Mouse (Mus musculus) cerebellum, adult 18-20 months (tissue): ENCODE data around the gene Arpp19.

Experiments used
- DNase-seq, 2 experiments: peaks; one replicate each; pipeline ENCODE4 v3.0.0; 2021

Arpp19 gene

DNA sequence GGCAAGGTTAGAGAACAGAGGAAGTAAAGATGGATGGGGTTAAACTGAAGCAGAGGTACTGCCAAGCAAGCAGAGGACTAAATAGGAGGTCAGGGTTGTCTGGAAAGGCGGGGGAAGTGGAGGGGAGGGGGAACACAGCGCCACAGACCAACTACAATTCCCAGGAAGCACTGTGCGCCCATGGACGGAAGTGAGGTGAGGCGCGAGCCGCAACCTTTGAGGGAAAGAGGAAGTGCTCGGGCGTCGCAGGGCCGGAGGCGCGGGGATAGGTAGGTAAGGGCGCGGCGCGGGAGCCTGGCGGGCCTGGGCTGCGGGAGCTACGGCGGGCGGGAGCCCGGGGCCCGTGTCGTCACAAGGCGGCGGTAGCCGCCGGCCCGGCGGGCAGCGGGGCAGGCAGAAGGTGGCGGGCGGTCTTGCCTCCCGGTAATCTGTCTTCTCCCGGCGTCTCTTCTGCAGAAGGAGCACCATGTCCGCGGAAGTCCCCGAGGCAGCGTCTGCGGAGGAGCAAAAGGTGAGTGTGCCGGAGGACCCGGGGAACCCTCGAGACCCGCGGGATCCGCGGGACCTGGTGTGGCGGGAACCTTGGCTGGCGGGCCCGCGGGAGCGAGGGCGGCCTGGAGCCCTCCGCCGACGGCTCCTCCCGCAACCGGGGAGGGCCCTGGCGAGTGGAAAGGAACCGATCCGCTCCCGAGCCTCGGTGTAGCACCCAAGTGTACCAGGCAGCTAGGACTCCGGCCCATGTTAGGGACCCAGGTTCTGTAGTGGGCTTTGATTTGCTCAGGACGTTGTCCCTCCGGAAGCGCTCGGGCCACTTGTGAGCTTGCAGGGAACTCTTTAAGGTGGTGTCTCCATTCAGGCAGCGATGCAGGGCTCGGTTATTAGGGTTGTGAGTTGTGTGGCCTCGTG, at the start of gene Arpp19:
TSS of gene Arpp19 (plus strand) at position 164 of the 906 bp plus-strand sequence.
- DNase-seq: peak; percentile 87 to 93

DNA sequence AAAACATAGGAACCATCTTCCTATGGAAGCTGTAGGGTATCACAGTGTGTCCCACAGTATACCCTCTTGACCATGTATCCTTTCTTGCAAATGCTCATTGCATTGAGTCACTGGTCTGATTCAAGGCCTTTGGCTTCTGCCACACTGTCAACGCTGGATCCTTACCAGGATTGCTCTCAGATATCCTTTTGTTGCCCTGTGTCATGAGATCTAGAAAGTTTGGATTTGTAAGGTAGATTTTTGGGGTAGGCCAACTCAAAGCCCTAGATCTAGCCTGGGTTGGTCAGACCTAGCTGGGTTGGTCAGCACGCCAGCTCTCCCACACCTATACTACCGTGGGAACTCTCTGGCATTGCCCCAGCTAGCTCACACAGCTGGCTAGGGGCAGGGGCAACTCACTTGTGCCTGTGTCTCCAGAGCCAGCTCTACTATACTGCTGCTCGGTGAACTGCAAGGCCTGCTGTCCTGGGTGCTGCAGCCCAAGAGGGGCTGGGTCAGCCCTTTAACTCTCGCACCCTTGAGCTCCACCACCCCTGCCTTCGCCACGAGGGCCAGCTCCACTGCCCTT, 48.4 kb upstream of the Arpp19 start:
- no peak for DNase-seq

DNA sequence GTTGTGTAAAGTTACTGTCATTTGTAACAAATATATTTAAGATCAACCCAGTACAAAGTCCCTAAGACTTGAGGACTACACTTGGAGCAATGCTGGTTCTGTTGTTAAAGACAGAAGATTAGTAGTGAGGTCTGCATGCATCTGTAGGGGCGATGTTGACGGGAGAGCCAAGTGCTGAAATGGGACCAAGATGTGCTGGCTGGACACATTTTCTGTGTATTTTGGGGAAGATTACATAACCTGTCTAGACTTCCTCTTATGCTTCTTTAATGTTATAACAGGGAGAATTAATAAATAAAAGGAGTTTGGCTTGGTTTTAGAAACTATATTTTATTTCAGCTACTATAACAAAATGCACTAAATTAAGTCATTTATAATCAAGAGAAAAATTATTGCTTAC, 47.4 kb upstream of the Arpp19 start:
- DNase-seq: no peak

DNA sequence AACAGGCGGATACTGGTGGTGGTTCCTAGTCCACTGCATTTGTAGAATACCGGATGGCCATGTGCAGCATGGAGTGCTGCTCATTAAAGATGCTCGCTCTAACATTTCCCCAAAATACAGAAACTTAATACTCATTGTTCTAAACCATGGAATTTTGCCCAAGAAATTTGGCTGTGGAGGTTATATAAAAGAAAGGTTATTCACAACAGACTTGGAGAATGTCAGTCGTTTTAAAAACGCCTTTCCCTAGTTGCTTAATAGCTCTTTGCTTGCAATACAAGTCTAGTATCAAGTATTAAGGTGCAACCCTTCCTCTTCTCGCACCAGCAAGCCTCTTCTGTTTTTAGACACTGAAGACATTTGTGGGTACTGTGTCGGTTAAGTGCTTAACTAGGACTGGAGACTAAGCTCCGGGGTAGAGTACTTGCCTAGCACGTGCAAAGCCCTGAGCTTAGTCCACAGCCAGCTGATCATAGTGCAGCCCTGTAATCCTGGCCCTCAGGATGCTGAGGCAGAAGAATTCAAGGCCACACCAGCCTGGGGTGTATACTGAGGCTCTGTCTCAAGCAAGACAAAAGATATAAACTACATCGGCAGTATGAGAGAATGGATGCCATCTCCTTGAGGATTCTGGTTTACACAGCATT, 42.7 kb upstream of the Arpp19 start:
- no peak for DNase-seq

DNA sequence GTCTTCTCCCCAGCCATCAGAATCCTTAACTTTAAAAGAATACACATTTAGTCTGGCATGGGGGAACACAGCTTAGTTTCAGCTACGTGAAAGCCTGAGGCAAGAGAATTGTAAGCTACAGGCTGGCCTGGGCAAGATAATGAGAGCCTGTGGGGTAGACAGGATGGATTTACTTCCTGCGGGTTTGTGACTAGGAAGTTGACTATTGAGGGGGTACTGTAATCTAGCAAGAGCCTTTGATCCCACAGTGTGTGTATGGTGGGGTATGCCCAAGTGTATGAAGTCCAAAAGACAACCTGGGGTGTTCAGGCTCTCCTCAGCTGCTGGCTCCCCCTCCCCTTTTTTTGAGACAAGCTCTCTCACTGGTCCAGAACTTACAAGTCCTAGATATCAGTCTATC, 41.1 kb upstream of the Arpp19 start:
- DNase-seq: no peak

DNA sequence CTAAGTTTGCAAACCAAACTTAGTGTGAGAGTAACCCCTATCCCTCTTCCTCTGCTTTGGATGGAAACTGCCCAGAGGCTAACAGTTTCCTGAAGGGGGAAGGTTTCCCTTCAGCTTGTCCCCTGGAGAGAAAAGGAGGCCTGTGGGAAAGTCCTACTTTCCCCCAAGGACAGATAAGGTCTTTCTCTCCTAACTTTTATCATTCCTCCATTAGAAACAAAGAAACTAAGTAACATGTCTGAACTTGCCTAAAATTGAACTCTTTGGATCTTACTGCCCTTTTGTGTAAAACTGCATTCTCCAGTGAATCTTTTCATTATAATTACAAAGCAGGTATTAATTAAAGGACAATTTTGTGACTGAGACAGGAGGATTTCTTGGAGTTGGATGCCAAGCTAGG, 39.4 kb upstream of the Arpp19 start:
- DNase-seq: no peak

DNA sequence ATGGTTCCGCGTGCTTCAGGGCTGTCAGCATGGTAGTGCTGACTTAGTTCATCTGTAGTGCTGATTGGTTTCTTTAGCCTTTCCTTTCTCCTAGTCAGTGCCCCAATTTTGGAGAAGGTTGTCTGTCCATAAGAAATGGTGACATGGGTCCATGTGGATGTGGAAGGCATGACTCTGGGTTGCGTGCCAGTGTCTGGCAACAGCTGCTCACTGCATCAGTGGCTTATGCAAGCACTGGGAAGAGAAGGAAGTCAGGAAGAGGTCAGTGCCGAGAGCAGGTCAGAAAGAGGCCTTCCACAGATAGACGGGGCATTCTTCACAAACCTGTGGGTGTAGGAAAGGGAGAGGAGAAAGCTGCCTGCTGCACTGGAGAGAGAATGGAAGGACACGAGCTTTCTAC, 36.4 kb upstream of the Arpp19 start:
- DNase-seq: no peak

DNA sequence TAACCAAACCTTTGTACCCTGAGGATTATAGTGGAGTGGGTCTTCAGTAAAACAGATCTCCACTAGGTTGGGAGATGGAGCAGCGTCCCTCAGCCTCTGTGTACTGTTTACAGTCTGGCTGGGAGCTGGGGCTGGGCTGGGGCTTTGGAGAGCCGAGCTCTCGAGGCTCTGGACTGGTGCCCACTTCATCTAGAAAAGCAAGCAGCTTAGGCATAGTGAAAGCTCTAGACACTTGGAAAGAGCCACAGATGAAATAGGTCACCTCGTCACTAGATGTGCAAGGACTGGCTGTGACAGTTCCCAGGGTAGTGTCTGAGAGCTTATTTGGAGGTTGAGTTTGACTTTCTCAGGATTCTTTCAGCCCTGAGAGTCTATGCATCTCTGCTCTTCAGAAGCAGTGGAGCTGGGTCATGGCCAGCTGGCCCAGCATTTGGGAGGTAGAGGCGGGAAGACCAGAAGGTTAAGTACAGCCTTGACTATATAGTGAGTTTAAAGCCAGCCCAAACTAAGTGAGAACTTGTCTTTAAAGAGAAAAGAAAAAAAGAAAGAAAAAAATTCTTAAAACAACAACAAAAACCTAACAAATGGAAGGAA, 35.7 kb upstream of the Arpp19 start:
- DNase-seq: peak; percentile 67 to 69

DNA sequence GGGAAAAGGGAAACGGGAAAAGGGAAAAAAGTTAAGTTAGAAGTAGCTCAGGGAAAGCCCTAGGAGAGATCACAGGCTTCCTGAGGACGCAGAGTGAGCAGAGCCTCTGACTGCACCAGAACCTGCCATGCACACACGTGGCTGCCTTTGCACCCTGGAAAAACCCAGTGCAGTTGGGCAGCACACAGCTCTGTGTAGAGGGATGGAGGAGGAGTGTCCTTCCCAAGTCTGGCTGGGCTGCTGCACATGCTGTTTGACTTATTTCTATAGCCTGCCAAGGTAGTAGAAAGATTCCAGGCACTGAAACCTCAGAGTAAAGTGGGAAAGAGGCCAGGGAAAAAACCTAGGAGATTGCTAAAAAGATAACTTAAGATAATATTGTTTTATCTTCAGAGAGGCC, 35.2 kb upstream of the Arpp19 start:
- DNase-seq: peak in 1 of 2 experiments; percentile 28

DNA sequence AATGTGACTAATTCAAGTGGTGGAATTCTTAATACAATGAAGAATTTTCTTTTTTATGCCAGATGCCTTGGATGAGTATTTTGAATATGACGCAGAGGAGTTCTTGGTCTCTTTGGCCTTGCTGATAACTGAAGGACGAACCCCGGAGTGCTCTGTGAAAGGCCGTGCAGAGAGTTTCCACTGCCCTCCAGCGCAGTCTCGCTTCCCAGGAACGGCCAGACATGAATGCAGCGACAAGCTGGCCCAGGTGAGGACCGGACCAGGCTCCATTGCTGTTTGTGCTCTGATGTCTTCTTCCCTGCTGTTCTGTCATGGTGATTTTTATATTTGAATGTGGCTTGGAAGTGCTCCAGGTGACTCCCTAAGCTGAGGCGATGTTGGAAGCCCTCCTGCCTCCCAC, 33.2 kb upstream of the Arpp19 start:
- no peak for DNase-seq

DNA sequence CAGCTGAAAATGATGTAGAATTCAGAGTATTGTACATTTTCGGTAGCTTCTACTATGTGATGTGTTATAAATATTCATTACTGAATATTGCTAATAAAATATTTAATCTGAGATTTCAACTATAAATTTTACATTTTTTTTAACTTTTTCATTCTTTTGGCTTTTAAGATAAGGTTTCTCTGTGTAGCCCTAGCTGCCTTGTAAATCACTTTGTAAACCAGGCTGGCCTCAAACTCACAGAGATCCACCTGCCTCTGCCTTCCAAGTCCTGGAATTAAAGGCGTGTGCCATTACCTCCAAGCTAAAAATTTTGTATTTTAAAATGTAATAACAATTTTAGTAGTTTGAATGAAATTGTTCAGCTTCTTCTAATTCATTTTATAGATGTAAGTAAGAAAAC, 20.8 kb upstream of the Arpp19 start:
- no peak for DNase-seq

DNA sequence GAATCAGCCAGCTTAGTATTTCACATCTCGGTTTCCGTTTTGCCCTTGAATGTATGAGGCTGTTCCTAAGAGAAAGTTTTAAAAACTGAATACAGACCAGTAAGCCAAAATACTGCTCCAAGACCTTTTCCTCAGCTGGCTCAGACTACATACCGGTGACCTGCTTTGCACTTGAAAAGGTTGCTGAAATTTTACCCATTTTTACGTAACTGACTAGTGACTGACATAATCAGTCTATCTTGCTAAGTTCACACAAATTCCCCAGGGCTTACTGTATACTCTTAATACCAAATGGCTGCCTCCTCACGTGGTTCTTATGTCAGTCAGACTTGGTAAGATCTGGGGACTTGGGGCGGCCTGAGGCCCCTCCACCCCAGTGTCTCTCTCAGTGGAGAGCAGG, 18.2 kb upstream of the Arpp19 start:
- DNase-seq: no peak

DNA sequence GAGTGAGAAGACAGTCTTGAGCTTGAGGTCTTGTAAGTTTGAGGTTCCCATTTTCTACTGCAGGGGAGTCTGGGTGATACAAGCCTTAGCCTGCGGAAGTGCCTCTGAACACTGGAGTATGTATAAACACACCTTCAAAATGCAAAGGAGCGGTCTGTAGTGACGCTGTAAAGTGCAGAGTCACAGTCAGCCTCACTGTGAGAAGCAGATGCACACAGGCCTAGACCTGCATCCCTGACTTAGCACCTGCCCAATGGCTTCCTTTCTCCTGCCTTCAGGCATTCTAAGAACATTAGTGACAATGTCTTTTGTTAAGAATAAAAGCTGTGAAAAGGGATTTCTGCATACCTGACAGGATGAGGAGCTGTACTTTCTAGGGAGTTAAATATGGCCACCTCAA, 17.8 kb upstream of the Arpp19 start:
- DNase-seq: no peak

DNA sequence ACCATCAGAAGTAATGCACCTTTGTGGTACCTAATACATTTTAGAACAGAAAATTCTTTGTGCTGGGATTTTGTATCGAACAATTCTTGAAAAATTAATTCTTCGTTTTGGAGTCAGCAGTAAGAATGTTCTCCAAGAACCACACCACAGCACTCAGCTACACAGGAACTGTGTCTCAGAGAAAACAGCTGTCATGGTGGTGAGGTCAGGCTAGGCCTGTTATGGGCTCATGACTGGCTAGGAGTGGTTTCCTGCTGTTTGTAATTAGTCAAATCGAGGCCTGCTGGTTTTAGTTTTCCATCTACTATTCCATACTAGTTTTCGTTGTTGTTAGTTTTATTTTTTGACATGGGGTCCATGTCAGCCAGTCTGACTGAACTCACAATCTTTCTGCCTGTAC, 16.9 kb upstream of the Arpp19 start:
- DNase-seq: no peak

DNA sequence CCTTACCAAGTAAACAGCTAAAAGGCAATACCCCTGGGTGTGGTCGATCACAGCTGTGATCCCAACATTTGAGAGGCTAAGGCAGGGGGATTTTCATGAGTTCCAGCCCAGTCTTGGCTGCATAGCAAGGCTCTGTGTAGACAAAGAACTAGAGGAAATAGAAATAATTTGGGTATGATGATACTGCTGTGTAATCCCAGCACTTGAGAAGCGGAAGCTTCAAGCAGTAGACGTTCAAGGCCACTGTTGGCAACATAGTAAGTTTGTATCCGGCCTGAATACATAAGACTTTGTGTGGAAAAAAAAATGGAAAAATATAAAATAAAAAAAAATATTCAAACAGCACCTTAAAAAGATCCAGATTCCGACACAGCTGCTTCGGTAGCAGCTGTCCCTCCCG, 14.9 kb upstream of the Arpp19 start:
- DNase-seq: no peak

DNA sequence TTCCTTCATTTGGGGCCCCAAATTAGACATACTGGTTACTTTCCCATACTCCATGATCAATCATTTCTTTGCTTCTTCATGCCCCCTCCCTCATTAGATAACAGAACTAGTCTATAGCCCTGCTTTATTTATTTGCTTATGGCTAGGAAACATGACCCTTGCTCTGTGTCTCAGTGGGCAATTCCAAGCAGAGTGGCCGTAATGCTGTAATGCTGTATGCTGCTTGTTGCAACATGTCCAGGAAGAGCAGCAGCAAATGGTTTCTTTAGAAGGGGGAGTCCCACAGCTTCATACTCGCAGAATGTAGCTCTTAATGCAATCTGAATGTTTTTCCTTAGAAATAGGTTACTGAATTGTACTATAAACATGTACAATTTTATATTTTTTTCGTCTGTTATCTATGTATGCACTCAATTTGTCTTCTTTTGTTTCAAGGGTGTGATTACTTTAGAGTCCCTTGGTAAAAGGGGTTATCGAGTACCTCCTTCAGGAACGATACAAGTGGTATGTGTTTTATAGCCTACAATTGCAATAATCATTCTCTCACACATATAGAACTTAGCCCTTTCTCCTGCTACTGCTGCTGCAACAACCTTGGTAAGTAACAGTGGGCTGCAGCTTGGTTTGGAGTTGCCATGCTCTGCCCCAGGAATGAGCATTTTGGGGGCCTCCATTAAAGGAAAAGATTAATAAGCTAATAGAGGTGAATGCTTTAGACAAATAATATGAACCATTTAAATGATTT, 14.1 kb upstream of the Arpp19 start:
- no peak for DNase-seq

DNA sequence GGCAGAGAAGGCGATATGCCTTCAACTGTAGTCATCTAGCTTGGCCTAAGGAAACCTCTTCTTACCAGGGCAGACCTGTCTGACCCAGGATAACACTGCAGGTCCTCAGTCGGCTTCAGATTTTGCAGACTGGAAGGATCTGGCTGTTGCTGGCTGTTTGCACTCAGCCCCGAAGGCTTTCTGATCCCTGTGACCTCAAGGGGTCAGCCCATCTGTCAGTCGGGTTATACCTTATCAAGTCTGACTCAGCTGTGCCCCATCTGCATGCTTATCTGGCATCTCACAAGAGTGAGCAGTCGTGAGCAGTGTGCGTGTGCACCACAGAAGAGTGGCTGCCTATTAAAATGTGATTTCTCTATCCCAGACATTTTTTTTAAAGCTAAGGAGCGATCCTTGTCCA, 13.3 kb upstream of the Arpp19 start:
- no peak for DNase-seq

DNA sequence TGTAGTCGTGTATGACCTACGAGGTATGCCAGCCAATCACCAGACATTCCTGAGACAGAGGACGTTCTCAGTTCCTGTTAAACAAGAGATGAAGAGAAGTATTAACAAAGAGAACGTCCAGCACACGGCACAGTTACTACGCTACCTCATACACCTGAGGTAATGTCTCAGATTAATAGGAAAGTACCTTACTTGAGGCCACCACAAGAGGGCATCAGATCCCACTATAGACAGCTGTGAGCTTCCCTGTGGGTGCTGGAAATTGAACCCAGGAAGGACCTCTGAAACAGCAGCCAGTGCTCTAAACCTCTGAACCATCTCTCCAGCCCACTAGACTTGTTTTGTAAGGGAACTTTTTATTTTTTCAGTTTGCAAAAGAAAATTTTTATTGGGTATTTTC, 11.7 kb upstream of the Arpp19 start:
- DNase-seq: no peak

DNA sequence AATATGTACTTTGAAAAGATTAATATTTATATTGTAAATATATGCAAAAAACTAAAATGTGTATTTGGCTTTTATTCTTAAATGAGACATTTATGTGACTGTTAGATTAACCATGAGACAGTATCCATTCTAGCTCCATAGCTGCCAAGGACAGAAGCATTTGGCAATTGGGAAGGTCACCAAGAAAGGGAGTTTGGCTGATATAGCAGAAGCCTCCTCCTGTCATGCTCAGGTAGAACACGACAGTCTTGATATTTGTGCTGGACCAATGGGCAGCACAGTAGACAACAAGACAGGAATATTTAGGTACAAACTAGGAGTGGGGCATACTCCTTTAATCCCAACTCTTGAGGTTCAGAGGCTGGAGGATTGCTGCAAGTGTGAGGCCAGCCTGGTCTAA, 5.0 kb upstream of the Arpp19 start:
- DNase-seq: no peak

DNA sequence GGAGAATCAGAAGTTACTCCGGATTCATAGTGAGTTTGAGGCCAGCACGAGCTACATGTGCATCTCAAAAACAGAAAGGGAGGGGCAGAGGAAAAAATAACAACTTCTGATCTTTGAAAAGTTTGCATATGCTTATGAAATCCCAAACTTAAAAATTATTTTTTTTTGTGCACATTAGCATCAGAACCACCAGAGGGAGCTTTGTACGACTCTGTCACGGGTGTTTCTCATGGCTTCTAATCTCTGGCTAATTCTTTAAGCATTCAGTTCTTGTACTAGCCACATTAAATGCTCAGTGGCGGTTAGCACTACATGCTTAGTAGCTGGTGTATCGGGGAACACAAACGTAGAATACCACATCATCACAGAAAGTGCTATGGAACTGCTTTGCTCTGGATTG, 4.3 kb upstream of the Arpp19 start:
- no peak for DNase-seq

DNA sequence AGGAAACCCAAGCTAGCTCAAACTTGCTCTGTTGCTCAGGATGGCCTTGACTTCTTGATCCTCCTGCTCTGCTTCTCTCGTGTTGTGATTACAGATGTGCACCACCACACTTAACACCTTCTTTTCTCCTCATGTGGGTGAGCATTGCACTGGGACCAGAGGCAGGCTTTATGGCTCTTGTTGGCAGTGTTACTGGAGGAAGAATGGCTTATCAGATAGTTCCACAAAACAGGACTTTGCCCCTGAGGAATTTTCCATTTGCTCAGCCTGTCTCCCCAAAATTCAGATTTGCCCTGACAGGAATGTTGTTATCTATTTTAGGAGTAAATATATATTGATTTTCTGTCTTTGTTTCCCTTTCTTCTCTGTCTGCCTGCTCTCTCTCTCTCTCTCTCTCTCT, 2.7 kb upstream of the Arpp19 start:
- DNase-seq: no peak

DNA sequence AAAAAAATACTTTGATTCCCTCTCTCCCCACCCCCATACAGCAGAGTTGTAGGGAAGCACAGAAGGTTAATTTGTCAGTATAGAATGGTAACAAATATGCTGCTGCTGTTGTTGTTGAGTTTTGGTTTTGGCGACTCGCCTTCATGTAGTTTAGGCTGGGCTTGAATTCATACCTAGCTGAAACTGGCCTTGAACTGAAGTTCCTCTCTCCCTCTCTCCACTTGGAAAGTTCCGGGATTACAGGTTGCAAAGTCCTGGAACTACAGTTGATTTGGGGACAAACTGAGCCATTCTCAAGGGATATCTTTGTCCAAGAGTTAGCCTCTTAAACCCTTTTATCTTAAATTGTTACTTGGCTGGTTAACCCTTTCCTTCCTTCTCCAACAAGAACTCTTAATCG, 1.5 kb upstream of the Arpp19 start:
- DNase-seq: no peak

DNA sequence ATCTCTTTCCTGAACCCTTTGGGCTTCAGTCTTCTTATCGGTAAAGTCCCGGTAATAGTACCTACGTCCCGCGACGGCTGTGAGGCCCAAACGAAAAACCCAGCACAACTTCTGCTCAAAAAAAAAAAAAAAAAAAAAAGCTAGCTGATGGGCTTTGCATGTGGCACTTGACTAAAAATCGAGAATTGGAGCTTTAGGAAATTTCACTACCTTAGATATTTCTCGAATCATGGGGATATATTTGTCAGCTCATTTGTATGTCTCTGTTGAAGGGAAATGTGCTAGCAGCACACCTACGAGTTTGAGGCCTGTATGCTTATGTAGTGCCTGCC, 909 bp downstream of the Arpp19 start:
- no peak for DNase-seq
